Mouse (Mus musculus) small intestine, adult 2 months (tissue): Measurements from ENCODE around the gene Hist2h2be.

ENCODE experiments used
- CTCF ChIP-seq: fragments of 200-500 bp; IDR thresholded peaks from 2 replicates; pipeline ENCODE4 v1.5.1; 2012; ENCODE audit warnings: low read depth, mild to moderate bottlenecking, control low read depth, inconsistent platforms, low read length, moderate library complexity, mixed read lengths; ENCODE audit not compliant: insufficient replicate concordance, insufficient read length; ENCODE audit errors: extremely low read depth
- POLR2A ChIP-seq: fragments of 200-500 bp; IDR thresholded peaks from 2 replicates; pipeline ENCODE4 v1.6.1; 2012; ENCODE audit warnings: low read depth, mild to moderate bottlenecking, control low read depth, inconsistent platforms, low read length, moderate library complexity

DNA sequence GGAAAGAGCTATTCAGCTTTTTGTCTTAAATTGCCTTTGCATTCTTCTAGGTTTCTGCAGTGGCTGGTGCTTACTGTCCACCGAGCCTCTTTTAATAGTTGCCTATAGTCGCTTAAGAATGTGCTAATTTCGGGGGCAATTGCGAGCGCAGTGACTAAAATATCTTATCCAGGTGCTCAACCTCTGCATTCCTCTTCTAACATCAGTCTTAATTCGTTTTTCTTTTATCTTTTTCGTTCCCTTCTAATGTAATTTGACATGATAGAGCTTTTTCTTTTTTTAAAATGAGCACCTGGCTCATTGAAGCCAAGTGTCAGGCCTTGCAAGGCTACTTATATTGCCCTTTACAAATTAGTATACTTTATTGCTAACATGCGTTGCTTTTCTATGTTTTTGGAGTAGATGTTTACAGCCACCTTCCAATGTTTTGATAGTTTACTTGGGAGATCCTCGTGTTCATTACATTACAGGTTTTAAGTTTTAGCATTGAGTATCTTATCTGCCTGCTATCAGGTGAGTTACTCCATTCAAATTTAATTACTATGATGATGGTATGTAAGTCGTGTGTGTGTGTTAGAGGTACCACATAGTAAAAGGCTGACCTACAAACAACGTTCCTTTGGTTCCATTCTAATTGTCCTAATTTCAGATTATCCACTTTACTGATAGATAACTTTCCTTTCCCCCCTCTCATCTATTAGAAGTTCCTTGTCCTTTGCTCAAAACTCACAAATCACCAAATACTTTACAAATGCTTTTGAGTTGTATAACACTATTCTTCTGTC lies 26.6 kb downstream of the Hist2h2be start:
- TF ChIP-seq POLR2A (no peak), CTCF (no peak)
